Mouse (Mus musculus) thymus, adult 2 months (tissue): Measurements from ENCODE around the gene Serinc5. TPM values are rescaled to one million over a fixed set of nuclear protein-coding genes. Genes with fewer than 3 reads are reported as not detected.
"Not testable (repeated sequence)": the region's sequence is repeated elsewhere in the genome, so short reads cannot be mapped to it uniquely, and the experiment has no call there.

Experiments
- DNase-seq: peaks from one replicate; pipeline ENCODE4 v3.0.0; 2021
- H3K27ac ChIP-seq: fragments of 200-500 bp; 2 replicates; pipeline ENCODE4 v1.5.1; 2012; ENCODE audit warnings: low read length, control low read depth; ENCODE audit not compliant: control insufficient read depth, insufficient read depth
- H3K27me3 ChIP-seq: fragments of 200-500 bp; 2 replicates; pipeline ENCODE4 v1.6.1; 2012; ENCODE audit warnings: mild to moderate bottlenecking, low read length, moderate library complexity, mixed read lengths; ENCODE audit not compliant: control insufficient read depth, insufficient read depth
- H3K36me3 ChIP-seq: fragments of 200-500 bp; 2 replicates; pipeline ENCODE4 v1.6.1; 2012; ENCODE audit warnings: mild to moderate bottlenecking, low read length, moderate library complexity; ENCODE audit not compliant: control insufficient read depth, insufficient read depth
- H3K4me1 ChIP-seq: fragments of 200-500 bp; replicated peaks from 2 replicates; pipeline ENCODE4 v1.6.1; 2012; ENCODE audit warnings: low read length; ENCODE audit not compliant: control insufficient read depth, insufficient read depth
- H3K4me3 ChIP-seq: fragments of 200-500 bp; 2 replicates; pipeline ENCODE4 v1.5.1; 2012; ENCODE audit warnings: mild to moderate bottlenecking, low read length, control low read depth, moderate library complexity; ENCODE audit not compliant: control insufficient read depth, insufficient read depth
- CTCF ChIP-seq: fragments of 200-500 bp; IDR thresholded peaks from 2 replicates; pipeline ENCODE4 v1.5.1; 2012; ENCODE audit warnings: mild to moderate bottlenecking, control low read depth, low read length, moderate library complexity, borderline replicate concordance; ENCODE audit not compliant: control insufficient read depth, poor library complexity, insufficient read depth; ENCODE audit errors: extremely low read depth
- POLR2A ChIP-seq: fragments of 200-500 bp; IDR thresholded peaks from 2 replicates; pipeline ENCODE4 v1.6.1; 2012; ENCODE audit warnings: mild to moderate bottlenecking, low read length, control low read depth, moderate library complexity; ENCODE audit not compliant: control insufficient read depth, poor library complexity, insufficient read depth; ENCODE audit errors: extremely low read depth
- WGBS: fragments of 180-500 bp; shearing (Covaris S2); methylation state at CpG from one replicate; pipeline ENCODE4 v1.1.7; 2018; 5-methylcytosine and 5-hydroxymethylcytosine counted together
- polyA plus RNA-seq: library from polyadenylated mRNA; depleted of rRNA; stranded (reverse); fragments of >200 nt; gene quantifications from 2 replicates; pipeline ENCODE4 v1.2.3, GENCODE M21; 2012

The Serinc5 gene
- polyA plus RNA-seq, 1 experiment = 108 TPM

GRCm38 (mm10) chr13:92685273-92685672 is 74.4 kb downstream of the Serinc5 start:
- no peak for DNase-seq
- no peak overlapping the region for H3K27ac ChIP-seq
- no peaks in the 10 kb centered on the region for H3K4me1 ChIP-seq
- H3K4me3 ChIP-seq = no peak overlapping the region
- H3K27me3 ChIP-seq = no peaks in the 10 kb centered on the region
- H3K36me3 ChIP-seq = peaks cover 27% of the 10 kb centered on the region
- 97% methylated on average over 4 of the region's 4 CpGs for WGBS
- TF ChIP-seq POLR2A = no peak
- TF ChIP-seq CTCF = no peak

- H3K4me3 ChIP-seq, H3K27ac ChIP-seq, H3K4me1 ChIP-seq, DNase-seq, H3K27me3 ChIP-seq: not testable (repeated sequence)
- peaks cover 39% of the 10 kb centered on the region for H3K36me3 ChIP-seq
- 85% methylated on average over 1 of the region's 1 CpGs for whole genome bisulfite sequencing
Observed at GRCm38 (mm10) chr13:92687151-92687550, 76.3 kb downstream of the Serinc5 start.

GRCm38 (mm10) chr13:92689061-92689460 is 78.2 kb downstream of the Serinc5 start:
- no peak for DNase-seq
- TF ChIP-seq POLR2A (no peak), CTCF (no peak)
- no peaks in the 10 kb centered on the region for H3K27me3 ChIP-seq
- peaks cover 48% of the 10 kb centered on the region for H3K36me3 ChIP-seq
- no peak overlapping the region for H3K4me3 ChIP-seq
- H3K4me1 ChIP-seq = no peaks in the 10 kb centered on the region; the same call in 1 of the 2 replicates
- 92% methylated on average over 2 of the region's 2 CpGs for WGBS
- no peak overlapping the region for H3K27ac ChIP-seq

GRCm38 (mm10) chr13:92693866-92694550 is 83.1 kb downstream of the Serinc5 start:
- H3K27me3 ChIP-seq = no peaks in the 10 kb centered on the region
- no peak overlapping the region for H3K27ac ChIP-seq
- H3K36me3 ChIP-seq = peaks cover 30% of the 10 kb centered on the region
- no peak overlapping the region for H3K4me3 ChIP-seq
- no peak for DNase-seq
- 93% methylated on average over 10 of the region's 10 CpGs for WGBS
- H3K4me1 ChIP-seq = no peaks in the 10 kb centered on the region; the same call in 1 of the 2 replicates
- TF ChIP-seq CTCF = no peak
- TF ChIP-seq POLR2A = no peak

GRCm38 (mm10) chr13:92696491-92696939 is 85.6 kb downstream of the Serinc5 start:
- Histone ChIP-seq H3K27me3 (no peaks in the 10 kb centered on the region), H3K4me1 (no peaks in the 10 kb centered on the region), H3K27ac (no peak overlapping the region), H3K4me3 (no peak overlapping the region), H3K36me3 (peaks cover 20% of the 10 kb centered on the region)
- TF ChIP-seq POLR2A = no peak
- no peak for TF ChIP-seq CTCF
- no peak for DNase-seq
- WGBS = 91% methylated on average over 5 of the region's 5 CpGs

- no peak for DNase-seq
- 92% methylated on average over 4 of the region's 4 CpGs for WGBS
- peaks cover 18% of the 10 kb centered on the region for H3K36me3 ChIP-seq
Observed at GRCm38 (mm10) chr13:92697141-92697540, 86.2 kb downstream of the Serinc5 start.

GRCm38 (mm10) chr13:92698781-92699180 is 87.9 kb downstream of the Serinc5 start:
- Histone ChIP-seq H3K36me3 (peaks cover 15% of the 10 kb centered on the region), H3K27ac (no peak overlapping the region), H3K4me3 (no peak overlapping the region), H3K4me1 (peaks cover 9% of the 10 kb centered on the region), H3K27me3 (no peaks in the 10 kb centered on the region)
- TF ChIP-seq POLR2A = no peak
- TF ChIP-seq CTCF = no peak
- 94% methylated on average over 9 of the region's 9 CpGs for WGBS
- DNase-seq = no peak

More at GRCm38 (mm10) chr13:92697141-92697540, 86.2 kb downstream of the Serinc5 start:
- Histone ChIP-seq H3K4me1 (no peaks in the 10 kb centered on the region), H3K27ac (no peak overlapping the region), H3K27me3 (no peaks in the 10 kb centered on the region), H3K4me3 (no peak overlapping the region)
- TF ChIP-seq POLR2A (no peak), CTCF (no peak)
